Mouse (Mus musculus) brain, embryonic 14.5 days (tissue): ENCODE results near the gene Dqx1.

Experiments
- CTCF ChIP-seq: fragments of 200-500 bp; IDR thresholded peaks from 2 replicates; pipeline ENCODE4 v1.5.1; 2012; ENCODE audit warnings: inconsistent platforms, mild to moderate bottlenecking, moderate library complexity, borderline replicate concordance; ENCODE audit not compliant: insufficient read depth, insufficient read length; ENCODE audit errors: extremely low read depth
- POLR2A ChIP-seq: fragments of 200-500 bp; IDR thresholded peaks from 2 replicates; pipeline ENCODE4 v1.6.1; 2012; ENCODE audit warnings: mild to moderate bottlenecking, inconsistent platforms, borderline replicate concordance; ENCODE audit not compliant: poor library complexity, insufficient read depth, insufficient read length, severe bottlenecking; ENCODE audit errors: extremely low read depth

GRCm38 (mm10) chr6:83057790-83058189, at the start of gene Dqx1:
- no peak for TF ChIP-seq POLR2A
- no peak for TF ChIP-seq CTCF
